Mouse (Mus musculus) retina, adult 2 months (tissue): ENCODE data around the gene Rrp1b.

ENCODE experiments used
- DNase-seq: peaks from one replicate; pipeline ENCODE4 v3.0.0-alpha.2; 2012; ENCODE audit warnings: low read depth, low spot score

Rrp1b gene

DNA sequence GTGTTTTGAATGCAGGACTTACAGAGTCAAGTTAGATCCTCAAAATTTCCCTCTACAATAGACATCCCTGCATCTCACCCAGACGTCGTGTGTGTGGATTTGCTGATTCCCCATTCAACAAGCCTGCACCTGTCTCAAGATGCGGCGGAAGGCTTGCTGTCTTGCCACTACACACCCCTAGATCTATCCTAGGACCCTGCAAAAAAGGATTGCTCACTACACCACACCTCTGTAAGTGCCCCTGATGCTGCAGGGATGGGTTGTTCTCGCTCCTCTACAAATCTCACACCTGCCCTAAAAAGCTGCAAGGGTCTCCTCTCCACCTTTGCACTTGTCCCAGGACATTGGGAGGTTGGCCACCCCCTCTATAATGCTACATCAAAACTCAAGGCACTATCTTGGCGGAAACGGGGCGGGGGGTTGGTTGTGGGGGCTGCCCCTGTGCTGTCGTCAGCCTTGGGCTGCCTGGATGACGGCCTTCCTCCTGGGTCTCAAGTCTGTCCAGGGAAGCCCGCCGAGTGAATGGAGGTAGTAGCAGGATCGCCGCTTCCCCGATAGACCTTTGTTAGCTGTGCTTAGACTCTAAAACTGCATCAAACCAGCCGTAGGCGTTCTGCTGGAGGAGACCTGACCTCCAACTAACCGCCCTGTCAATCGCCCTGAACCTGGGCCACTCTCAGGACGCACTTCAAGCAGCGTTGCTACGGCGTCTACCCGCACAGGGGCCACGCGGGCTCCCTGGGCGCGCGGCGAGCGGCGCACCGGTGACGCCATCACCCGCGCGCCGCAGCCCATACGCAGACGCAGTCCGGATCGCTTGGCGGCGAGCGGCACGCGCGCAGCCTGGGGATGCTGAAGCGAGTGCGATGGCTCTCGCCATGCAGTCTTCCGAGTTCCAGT is at the start of gene Rrp1b, which contains the start of gene Hsf2bp:
Gene Rrp1b (plus strand): TSS at position 492 of the 900 bp plus-strand sequence.
Gene Hsf2bp (minus strand): TSS at position 741 of the 900 bp plus-strand sequence.
- DNase-seq: peak; percentile 71

DNA sequence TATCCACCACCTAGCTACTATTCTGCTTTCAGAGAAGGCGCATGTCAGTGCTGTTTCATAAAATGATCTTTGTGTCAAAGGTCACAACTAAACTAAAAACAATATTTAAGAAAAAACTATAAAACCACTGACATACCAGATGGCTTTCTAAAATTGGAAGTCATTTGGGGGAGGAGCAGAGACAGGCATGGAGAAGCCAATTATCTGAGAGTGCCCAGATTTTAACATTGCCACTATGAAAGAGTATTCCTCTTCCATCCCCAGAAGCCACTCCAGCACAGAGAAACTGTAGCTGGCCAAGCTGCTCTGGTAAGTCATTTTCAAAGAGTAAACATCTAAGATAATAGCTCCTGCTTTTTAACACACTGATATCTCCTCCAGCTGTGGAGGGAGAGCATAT is 49.0 kb upstream of the Rrp1b start:
- no peak for DNase-seq

DNA sequence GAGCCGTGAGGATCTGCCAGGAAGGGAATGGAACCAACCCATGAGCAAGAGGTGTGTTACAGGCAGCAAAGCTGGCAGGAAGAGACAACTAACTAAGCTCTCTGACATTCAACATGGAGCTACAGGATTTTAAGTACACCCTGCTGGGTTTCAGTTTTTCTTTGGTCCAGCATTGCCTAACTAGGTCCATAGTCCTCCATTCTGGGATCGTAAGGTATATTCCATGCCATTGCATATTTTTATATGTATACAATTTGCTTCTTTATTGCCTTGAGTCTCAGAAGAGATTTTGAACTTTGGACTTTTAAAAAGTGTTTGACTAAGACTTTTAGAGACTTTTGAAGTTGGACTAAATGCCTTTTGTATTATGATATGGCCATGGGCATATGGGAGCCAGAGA is 46.9 kb upstream of the Rrp1b start:
- no peak for DNase-seq

DNA sequence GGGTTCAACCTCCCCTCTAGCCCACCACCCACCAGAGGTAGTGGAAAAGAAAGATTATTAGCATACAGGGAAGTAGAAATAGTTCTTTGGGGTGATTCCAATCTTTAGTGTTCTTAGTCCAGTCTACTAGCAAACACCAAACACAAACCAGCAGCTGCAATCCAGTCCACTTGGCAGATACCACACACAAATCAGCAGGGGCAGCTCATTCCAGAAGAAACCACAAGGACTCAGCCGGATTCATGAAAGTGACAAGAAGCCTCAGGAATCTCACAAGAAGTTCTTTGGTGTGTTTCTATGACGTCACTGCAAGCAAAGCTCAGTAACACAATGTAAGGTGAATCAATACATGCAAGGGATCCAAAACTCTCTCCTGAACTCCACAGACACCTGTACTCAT is 43.9 kb upstream of the Rrp1b start:
- no peak for DNase-seq

DNA sequence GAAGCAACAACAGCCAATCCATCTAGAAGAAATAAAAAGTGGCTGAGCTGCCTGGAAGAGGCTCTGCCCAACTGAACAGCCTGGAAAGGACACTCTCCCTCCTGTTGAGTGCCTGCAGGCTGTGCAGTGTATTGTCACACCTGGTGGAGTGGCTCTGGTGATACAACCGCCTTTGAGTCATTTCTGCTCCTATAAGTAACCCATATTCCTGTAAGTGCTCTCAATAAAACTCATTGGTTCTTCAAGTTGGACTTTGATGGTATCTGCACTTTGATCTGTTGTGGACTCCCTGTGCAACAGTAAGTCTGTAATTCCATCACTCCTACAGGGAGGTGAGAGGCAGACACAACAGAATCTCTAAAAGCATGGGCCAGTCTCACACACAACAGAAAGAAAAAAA is 42.5 kb upstream of the Rrp1b start:
- DNase-seq: no peak

DNA sequence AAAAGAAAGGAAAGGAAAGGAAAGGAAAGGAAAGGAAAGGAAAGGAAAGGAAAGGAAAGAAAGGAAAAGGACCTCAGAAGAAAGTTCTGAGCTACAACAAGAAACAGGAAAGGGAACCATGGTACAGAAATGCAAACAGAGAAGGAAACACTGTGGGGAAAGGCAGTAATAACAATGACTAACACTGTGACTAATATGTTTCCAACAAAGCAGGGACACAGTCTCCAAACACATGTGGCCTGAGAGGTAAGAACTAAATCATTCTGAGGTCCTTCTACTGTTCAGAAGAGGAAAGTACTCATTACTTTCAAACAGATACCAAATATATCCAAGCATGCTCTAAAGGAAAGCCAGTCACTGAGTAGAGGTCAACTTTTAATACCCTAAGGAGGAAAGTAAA is 41.8 kb upstream of the Rrp1b start:
- no peak for DNase-seq

DNA sequence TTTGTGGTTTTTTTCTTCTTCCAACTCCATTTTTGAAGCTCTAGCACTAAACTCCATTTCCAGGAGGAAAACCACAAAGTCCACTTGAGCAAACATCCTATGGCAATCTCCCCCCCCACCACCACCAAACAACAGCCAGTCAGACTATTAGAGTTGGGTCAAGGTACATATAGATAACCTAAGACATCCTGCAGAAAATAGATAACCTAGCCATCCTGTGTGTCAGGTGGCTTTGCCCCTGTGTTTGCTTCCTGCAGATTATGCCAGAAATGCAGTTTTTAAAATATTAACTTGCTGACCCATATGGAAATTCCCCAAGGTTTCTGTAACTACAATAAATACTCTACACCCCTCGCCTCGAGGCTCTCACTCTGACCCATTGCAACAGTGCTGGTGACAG is 40.1 kb upstream of the Rrp1b start:
- no peak for DNase-seq

DNA sequence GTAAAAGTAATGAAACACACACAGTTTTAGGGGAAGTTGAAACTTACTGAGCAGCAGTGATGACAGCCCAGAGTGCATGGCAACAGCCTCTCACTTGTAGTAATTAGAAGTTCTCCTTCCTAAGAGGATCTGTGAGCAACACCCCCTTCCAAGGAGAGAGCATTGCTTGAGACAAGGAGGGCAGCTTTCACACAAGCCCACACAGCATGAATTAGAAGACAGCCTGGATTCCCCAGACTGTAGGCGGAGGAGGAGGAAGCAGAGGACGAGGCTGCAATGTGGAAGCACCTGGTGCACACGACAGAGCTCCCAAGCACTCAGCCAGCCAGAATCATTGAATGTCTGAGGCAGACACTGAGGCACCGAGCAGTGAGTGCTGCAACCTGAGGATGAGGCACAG is 39.6 kb upstream of the Rrp1b start:
- no peak for DNase-seq

DNA sequence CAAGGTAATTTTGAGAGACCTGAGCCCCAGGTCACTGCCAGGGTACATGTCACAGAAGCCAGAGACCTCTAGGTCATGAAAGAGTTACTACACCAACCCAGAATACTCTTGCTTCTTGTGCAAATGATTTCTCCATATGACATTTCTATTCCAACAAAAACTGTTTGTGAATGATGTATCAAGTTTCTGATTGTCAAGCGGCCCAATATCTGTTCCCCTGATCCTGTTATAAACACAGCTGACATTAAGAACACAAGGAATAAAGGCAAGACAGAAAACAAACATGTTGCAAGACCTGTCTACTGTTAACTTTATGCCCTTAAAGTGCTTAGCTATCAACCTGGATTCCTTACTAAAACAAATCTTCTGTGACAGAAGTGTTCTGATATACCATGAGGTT is 37.5 kb upstream of the Rrp1b start:
- DNase-seq: no peak

DNA sequence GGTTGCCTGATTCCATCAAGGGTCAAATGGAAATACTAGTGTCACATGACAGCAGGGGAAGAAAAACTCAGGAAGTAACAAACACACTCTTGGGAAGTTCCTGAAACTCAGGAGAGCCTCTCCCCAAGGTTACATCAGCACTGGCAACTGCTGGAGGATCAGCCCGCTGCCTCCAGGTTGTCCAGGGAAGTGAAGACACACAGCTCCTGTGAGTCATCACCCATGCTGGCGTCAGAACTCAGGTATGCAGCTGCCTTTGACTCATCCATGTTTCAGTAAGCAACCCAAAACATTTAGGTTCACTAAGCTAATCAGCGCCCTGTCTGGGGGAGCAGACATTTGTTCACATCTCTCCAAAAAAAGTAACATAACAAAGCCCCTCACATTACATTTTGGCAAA is 32.6 kb upstream of the Rrp1b start:
- no peak for DNase-seq

DNA sequence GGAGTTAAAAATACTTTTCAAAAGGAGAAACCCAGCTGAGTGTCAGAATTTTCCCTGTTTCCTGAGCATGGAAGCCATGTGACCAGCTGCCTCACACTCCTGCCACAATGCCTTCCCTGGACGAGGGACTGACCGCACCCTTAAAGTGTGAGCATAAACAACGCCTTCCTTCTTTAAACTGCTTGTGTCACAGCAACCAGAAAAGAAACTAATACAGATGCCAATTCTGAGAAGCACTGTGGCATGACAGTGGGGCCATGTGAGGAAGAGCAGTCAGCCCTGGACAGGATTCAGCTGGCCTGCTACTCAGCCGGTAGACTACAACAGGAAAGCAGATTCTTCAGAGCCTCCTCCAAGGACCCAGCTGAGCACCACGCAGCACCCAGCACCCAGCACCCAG is 29.1 kb upstream of the Rrp1b start:
- DNase-seq: no peak

DNA sequence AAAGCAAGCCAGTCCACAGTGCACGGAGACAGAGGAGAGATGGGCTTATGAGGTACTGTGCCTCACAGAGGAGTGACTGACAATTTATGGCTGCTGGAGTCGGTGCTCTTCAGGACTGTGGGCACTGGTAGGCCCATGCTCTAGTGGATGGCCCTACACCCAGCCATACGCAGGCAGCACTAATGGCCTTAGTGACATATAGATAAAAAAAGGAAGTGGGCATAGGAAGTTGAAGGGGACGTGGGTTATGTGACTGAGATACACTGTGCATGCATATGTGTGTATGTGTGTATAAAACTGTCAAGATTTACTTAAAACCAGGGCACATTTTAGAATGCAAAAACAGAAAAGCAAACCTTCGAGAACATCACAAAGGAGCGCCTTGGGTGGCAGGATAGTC is 24.2 kb upstream of the Rrp1b start:
- no peak for DNase-seq

DNA sequence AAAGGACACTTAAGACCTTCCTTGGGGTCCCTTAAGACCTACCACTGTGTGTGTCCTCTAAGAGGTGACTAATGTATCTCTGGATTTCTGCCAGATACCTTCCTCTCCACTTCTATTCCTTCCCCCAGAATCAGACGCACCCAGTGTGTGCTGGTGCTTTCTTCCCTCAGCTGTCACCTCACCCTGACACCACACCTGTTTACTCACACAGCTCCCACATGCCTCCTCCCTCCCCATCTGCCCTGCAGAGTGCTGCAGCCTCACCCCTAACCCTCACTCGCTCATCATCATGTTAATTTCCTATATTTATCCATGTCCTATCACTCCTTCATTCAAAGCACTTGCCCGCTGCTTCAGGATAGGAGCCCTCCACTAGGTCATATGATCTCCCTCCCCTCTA is 23.6 kb upstream of the Rrp1b start:
- no peak for DNase-seq

DNA sequence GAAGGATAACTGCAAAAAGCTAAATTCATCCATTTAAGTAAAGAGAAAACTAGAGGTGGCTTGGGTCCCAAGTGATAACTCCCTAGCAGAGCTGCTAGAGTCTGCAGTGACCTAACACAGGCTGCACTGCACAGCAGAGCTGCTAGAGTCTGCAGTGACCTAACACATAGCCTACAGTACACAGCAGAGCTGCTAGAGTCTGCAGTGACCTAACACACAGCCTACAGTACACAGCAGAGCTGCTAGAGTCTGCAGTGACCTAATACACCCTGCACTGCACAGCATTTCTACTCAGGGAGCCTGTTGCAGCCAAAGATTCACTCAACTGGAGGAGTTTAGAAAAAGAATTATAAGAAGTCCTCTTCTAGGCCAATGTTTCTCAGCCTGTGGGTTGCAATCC is 22.2 kb upstream of the Rrp1b start:
- no peak for DNase-seq

DNA sequence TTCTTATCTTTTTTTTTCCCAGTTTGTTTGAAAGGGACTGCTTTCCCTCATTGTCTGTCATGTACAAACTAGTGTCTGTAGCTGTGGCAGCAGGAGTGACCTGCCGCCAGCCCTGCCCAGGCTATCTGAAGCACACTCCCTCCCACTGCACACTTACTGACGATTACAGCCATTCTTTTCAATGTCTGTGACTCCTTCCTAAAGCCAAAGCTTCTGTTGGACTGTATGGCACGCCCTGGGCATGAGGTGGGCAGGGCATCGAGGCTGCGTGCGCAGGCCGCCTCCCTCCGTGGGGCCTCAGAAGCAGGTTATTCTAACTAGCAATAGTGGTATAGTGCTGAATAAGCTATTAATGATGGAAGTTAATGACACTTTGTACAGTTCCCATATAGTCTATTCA is 19.4 kb upstream of the Rrp1b start:
- DNase-seq: no peak

DNA sequence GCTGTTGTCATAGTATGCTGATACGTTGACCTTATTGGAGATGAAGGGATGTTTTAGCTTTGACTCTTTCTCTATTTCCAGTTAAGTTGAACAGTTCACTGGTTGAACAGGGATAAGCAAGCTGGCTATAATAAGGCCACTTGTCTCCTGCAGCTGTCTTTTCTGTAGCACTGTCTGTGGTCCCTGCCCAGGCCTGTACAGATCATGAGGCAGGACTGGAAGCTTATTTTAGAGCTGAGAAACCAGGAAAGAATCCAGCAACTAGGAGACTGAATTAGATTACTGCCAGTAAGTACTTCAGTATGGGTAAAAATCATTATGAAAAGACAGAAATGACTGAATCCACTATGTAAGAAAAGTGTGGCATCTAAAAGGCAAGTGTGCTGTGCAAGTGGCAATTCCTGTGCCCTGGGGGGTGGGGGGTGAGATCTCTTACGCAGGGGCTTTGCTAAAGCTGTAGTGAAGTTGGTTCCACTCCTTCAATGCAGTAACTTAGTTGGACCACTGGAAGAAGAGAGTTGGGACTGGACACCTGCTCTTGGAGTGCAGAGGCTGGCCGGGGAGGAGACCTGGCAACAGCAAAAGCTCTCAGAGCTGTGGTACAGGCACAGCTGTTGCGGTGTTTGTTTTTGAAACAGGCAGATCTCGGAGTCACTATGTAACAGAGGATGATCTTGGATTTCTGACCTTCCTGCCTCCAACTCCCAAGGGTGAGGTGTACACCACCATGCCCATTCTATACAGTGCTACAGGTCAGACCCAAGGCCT is 17.6 kb upstream of the Rrp1b start:
- DNase-seq: no peak

DNA sequence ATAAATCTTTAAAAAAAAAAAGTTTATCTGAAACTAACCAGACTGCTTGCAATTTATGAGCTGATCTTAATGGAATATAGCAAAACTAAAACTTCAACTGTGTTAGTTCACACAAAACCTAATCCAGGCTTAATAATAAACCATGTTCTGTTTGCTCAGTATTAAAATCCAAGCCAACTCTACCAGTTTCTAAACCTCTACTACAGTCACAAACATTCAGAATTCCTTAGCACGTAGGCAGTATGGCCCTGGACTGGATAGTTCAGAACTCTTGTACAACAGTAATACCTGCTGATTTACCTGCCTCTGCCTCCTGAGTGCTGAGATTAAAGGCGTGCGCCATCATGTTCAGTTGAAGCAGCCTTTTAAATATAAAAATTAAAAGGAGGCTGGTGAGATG is 13.9 kb upstream of the Rrp1b start:
- DNase-seq: no peak

DNA sequence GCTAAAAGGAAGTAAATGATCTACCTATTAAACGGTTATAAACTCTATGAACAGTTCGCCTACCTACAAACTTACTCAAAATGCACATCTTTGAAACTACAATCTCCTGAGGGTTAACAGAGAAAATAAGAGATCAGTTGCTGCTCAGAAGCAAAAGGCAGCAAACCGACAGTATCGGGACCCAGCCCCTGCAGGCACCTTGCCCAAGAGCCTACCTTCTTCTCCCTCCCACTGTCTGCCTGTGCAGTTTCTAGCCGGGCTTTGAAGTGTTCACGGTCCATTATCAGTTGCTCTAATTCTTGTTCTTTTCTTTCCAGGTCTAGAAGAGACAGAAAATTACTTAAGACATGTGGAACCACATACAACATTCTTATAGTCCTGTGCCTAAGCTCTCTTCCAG is 13.3 kb upstream of the Rrp1b start:
- no peak for DNase-seq

DNA sequence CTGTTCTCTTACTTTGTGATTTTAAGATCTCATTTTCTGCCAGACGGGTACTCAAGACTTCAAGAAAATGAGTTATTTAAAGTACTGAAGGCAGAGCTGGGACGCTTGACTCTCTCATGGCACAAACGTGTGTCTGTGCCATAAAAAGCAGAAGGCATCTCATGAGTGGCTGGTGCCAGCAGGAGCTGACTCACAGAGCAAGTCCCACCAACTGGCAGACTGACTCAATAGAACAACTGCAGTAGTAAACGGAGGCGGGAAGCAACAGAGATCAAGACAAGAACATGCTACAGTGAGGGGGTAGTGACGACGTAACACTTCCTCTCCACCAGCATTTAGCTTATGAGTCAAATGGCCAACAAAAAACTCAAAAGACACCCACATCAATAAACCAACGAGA is 12.8 kb upstream of the Rrp1b start:
- DNase-seq: no peak

DNA sequence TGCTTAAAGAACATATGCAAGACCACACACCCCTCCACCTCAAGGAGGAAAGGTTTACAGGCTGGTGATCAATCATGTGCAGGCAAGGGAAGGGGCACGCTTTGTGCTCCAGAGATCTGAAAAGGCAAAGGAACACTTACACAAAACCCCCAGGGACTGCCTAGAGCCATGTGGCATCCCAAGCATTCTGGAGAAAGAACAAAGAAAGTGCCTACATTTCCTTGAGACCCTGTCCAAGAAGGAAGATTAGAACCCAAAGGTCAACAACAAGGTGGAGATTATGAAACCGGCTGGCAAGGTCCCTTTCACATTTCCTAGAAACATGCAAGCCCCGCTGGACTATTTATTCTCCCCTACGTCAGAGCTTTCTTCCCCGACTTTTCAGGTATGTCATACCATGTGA is 11.2 kb upstream of the Rrp1b start:
- DNase-seq: no peak

DNA sequence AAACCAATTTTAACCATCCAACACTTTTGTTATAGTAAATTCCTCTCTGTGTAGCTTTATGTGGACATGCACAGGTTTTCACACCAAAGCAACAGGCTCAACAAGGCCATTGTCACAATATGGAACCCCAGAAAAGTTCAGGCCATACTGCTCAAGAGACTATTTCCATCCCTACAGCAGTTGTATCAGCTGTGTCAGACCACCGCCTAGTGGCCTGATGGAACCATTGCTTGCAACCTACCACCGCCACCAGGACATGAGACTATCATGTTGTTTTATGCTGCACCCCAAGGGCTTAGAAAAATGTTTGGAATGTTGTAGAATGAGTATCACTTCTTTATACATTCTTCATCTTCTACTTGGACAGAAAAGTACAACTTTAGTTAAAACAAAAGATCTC is 10.5 kb upstream of the Rrp1b start:
- peak; percentile 50 for DNase-seq

DNA sequence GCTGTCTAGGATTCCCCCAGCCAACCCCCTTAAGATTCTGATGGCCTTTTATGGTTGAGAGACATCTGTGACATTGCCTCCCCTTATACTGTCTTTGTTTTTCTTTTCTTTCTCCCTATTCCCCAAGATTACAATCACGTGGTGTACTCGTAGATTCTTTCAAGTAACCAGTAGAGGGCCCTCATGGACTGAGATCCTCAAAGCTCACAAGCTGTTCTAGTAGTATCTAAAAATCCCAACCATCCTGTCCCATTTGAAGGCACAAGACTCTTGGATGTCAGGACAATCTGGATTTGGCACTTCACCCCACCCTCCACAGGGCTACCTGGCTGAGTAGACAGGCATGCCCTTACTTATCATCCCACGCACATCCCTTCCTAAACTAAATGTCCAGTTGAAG is 8.2 kb upstream of the Rrp1b start:
- peak; percentile 48 for DNase-seq

DNA sequence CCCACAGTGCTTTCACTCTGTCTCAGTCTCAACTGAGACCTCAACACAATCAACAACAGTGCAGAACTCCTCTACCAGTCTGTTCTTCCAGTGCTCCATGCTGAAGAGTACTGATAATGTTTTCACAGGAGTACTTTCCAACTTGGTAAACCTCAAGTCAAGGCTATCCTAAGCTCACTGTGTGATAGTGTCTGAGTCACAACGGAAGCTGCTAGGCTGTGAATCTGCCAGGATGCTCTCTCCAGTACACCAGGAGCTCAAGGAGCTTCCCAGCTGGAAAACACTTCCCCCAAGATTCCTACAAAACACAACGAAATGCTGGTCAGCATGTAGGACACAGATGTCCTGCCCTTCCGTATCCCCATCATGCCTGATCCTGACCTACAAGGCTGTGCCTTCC is 7.6 kb upstream of the Rrp1b start:
- no peak for DNase-seq
